Mouse (Mus musculus) layer of hippocampus, adult 2 months (tissue): ENCODE measurements around the gene Sfrp4. TPM values are rescaled to one million over a fixed set of nuclear protein-coding genes. Genes with fewer than 3 reads are reported as not detected.
A peak's percentile ranks its signal among the peaks of the same experiment; 100 is the strongest.
"Not testable (repeated sequence)": the region's sequence is repeated elsewhere in the genome, so short reads cannot be mapped to it uniquely, and the experiment has no call there.

Experiments
- DNase-seq, 2 experiments: peaks; one replicate each; pipeline ENCODE4 v3.0.0; 2022; ENCODE audit warnings: low spot score in 2 of 2
- H3K27ac ChIP-seq: fragments of 200-600 bp; 2 replicates; pipeline ENCODE4 v1.8.1; 2022
- H3K4me3 ChIP-seq: fragments of 200-600 bp; 2 replicates; pipeline ENCODE4 v1.8.1; 2022; ENCODE audit warnings: mild to moderate bottlenecking
- CTCF ChIP-seq: fragments of 200-600 bp; conservative IDR thresholded peaks from 2 replicates; pipeline ENCODE4 v1.8.1; 2022; ENCODE audit warnings: antibody characterized with exemption, mild to moderate bottlenecking, moderate library complexity
- long read RNA-seq, 2 experiments: library from polyadenylated mRNA; stranded (forward); transcript quantifications; one replicate each; pipeline ENCODE4 v2.0.0; 2021; ENCODE audit warnings: borderline mapping rate in 2 of 2
- total RNA-seq, 2 experiments: library from RNA; stranded (reverse); gene quantifications; 2 replicates each; pipeline ENCODE4 v1.2.3; 2021

The Sfrp4 gene
- 1 to 10 TPM; 2.1 to 2.7 TPM for total RNA-seq
- long read RNA-seq, experiment 1: 0 reads
- long read RNA-seq, experiment 2, full-length matches to known transcripts: 4 of 4 reads
- long read RNA-seq, experiment 2, partial matches to known transcripts: 0 of 4 reads
- long read RNA-seq, experiment 2, other reads (novel, unspliced or antisense): 0 of 4 reads

- peak; percentile 14 to 49 for DNase-seq
- peak; percentile 66 for TF ChIP-seq CTCF
- Histone ChIP-seq H3K4me3 (peak within 1 kb of the TSS; percentile 67), H3K27ac (peak within 1 kb of the TSS; percentile 46)
Observed at GRCm38 (mm10) chr13:19622573-19623227, at the start of gene Sfrp4. TSS of gene Sfrp4 (plus strand) at chr13:19623104.

GRCm38 (mm10) chr13:19574723-19575122 lies 48.2 kb upstream of the Sfrp4 start:
- not testable (repeated sequence) for H3K4me3 ChIP-seq, DNase-seq, H3K27ac ChIP-seq

- Histone ChIP-seq H3K4me3 (no peak overlapping the region), H3K27ac (no peak overlapping the region)
- DNase-seq: no peak
- TF ChIP-seq CTCF: no peak
Observed at GRCm38 (mm10) chr13:19575947-19576346, 47.0 kb upstream of the Sfrp4 start.

GRCm38 (mm10) chr13:19590996-19591759 lies 31.7 kb upstream of the Sfrp4 start:
- no peak for TF ChIP-seq CTCF
- no peak overlapping the region for H3K27ac ChIP-seq
- no peak for DNase-seq
- no peak overlapping the region for H3K4me3 ChIP-seq

GRCm38 (mm10) chr13:19595141-19595540 lies 27.8 kb upstream of the Sfrp4 start:
- Histone ChIP-seq H3K27ac (no peak overlapping the region), H3K4me3 (no peak overlapping the region)
- no peak for DNase-seq
- TF ChIP-seq CTCF: no peak

GRCm38 (mm10) chr13:19599242-19599641 lies 23.7 kb upstream of the Sfrp4 start:
- no peak for TF ChIP-seq CTCF
- Histone ChIP-seq H3K27ac (no peak overlapping the region), H3K4me3 (no peak overlapping the region)
- no peak for DNase-seq

GRCm38 (mm10) chr13:19602531-19602930 lies 20.4 kb upstream of the Sfrp4 start:
- no peak for TF ChIP-seq CTCF
- Histone ChIP-seq H3K27ac (no peak overlapping the region), H3K4me3 (no peak overlapping the region)
- no peak for DNase-seq

GRCm38 (mm10) chr13:19603719-19604118 lies 19.2 kb upstream of the Sfrp4 start:
- no peak for DNase-seq
- TF ChIP-seq CTCF: no peak
- H3K27ac ChIP-seq: no peak overlapping the region
- H3K4me3 ChIP-seq: no peak overlapping the region

- no peak for TF ChIP-seq CTCF
- Histone ChIP-seq H3K4me3 (no peak overlapping the region), H3K27ac (no peak overlapping the region)
- no peak for DNase-seq
Observed at GRCm38 (mm10) chr13:19604916-19605315, 18.0 kb upstream of the Sfrp4 start.

- TF ChIP-seq CTCF: no peak
Observed at GRCm38 (mm10) chr13:19608120-19608519, 14.8 kb upstream of the Sfrp4 start.

GRCm38 (mm10) chr13:19612348-19612747 lies 10.6 kb upstream of the Sfrp4 start:
- no peak overlapping the region for H3K4me3 ChIP-seq
- no peak for TF ChIP-seq CTCF
- no peak for DNase-seq
- no peak overlapping the region for H3K27ac ChIP-seq

More at GRCm38 (mm10) chr13:19608120-19608519, 14.8 kb upstream of the Sfrp4 start:
- DNase-seq: no peak
- H3K4me3 ChIP-seq: no peak overlapping the region
- H3K27ac ChIP-seq: no peak overlapping the region

- H3K27ac ChIP-seq: no peak overlapping the region
- DNase-seq: no peak
Observed at GRCm38 (mm10) chr13:19612963-19613362, 9.9 kb upstream of the Sfrp4 start.

GRCm38 (mm10) chr13:19613426-19613825 lies 9.5 kb upstream of the Sfrp4 start:
- Histone ChIP-seq H3K4me3 (no peak overlapping the region), H3K27ac (no peak overlapping the region)
- no peak for DNase-seq
- no peak for TF ChIP-seq CTCF

More at GRCm38 (mm10) chr13:19612963-19613362, 9.9 kb upstream of the Sfrp4 start:
- H3K4me3 ChIP-seq: no peak overlapping the region
- no peak for TF ChIP-seq CTCF
